Mouse (Mus musculus) heart, embryonic 16.5 days (tissue): ENCODE measurements around the gene Stn1. TPM values are rescaled to one million over a fixed set of nuclear protein-coding genes. Genes with fewer than 3 reads are reported as not detected.
A peak's percentile ranks its signal among the peaks of the same experiment; 100 is the strongest.

Source experiments
- ATAC-seq: fragments of 200-750 bp; cut with Nextera tagmentation; replicated peaks from 2 replicates; pipeline ENCODE4 v1.8.0; 2017; ENCODE audit warnings: moderate number of reproducible peaks; ENCODE audit not compliant: insufficient read depth, low FRiP score; ENCODE audit errors: extremely low read depth
- H3K27ac ChIP-seq: fragments of 300-500 bp; sonication (generic); 2 replicates; pipeline ENCODE4 v1.5.1; 2014; ENCODE audit warnings: mild to moderate bottlenecking, low read length, control low read depth, moderate library complexity
- H3K27me3 ChIP-seq: fragments of 300-500 bp; sonication (generic); 2 replicates; pipeline ENCODE4 v1.6.1; 2014; ENCODE audit warnings: low read length, mixed read lengths; ENCODE audit not compliant: control insufficient read depth, insufficient read depth
- H3K36me3 ChIP-seq: fragments of 300-500 bp; sonication (generic); 2 replicates; pipeline ENCODE4 v1.6.1; 2014; ENCODE audit not compliant: control insufficient read depth, insufficient read depth
- H3K4me1 ChIP-seq: fragments of 300-500 bp; sonication (generic); 2 replicates; pipeline ENCODE4 v1.6.1; 2014; ENCODE audit warnings: low read length, mixed read lengths; ENCODE audit not compliant: control insufficient read depth, insufficient read depth
- H3K4me2 ChIP-seq: fragments of 300-500 bp; sonication (generic); 2 replicates; pipeline ENCODE4 v1.6.1; 2014; ENCODE audit warnings: low read depth, mild to moderate bottlenecking, control low read depth, low read length
- H3K4me3 ChIP-seq: fragments of 300-500 bp; sonication (generic); 2 replicates; pipeline ENCODE4 v1.5.1; 2014; ENCODE audit warnings: mild to moderate bottlenecking, control low read depth, low read length
- H3K9ac ChIP-seq: fragments of 300-500 bp; sonication (generic); 2 replicates; pipeline ENCODE4 v1.6.1; 2014; ENCODE audit warnings: low read length, control low read depth
- H3K9me3 ChIP-seq: fragments of 300-500 bp; sonication (generic); replicated peaks from 2 replicates; pipeline ENCODE4 v1.6.1; 2016; ENCODE audit warnings: low read length; ENCODE audit not compliant: control insufficient read depth
- WGBS: fragments of 180-500 bp; shearing (Covaris S2); extraction: QIAGEN DNeasy Blood & Tissue Kit; methylation state at CpG from one replicate; pipeline ENCODE4 v1.1.7; 2014; 5-methylcytosine and 5-hydroxymethylcytosine counted together
- polyA plus RNA-seq: library from polyadenylated mRNA; unstranded; fragments of >200 nt; fragmentation: Nextera tagmentation; extraction: Ambion mirVana; gene quantifications from 2 replicates; pipeline ENCODE4 v1.2.1, GENCODE M21; 2015

The Stn1 gene
- polyA plus RNA-seq, 1 experiment from 2014 or later: 38.5 TPM

DNA sequence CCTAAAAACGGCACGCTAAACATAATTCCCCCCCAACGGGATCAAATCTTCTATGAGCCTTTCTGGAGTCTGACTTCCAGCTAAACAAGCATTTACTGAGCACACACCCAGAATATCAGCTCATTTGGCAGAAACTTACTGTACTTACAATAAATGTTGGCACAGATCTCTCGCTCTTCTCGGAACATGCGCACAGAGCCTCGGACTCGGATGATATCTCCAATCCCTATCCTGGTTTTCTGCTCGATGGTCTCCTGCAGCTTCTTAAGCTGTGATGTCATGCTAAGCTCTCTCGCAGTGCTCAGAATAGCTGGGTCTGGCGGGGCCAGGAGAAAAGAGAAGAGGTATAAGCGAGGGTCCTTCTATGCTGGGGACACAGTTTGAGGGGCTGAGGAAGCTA, 20.4 kb downstream of the Stn1 start:
- no peaks in the 10 kb centered on the region for H3K27me3 ChIP-seq
- peak overlapping the region; percentile 8; the same call in 1 of the 2 replicates for H3K27ac ChIP-seq
- no peaks in the 10 kb centered on the region for H3K9me3 ChIP-seq
- peaks cover 23% of the 10 kb centered on the region for H3K4me1 ChIP-seq
- H3K9ac ChIP-seq: no peak overlapping the region
- H3K4me2 ChIP-seq: no peak overlapping the region
- no peak; the same call in 1 of the 2 replicates for ATAC-seq
- WGBS: 60% methylated on average over 12 of the region's 12 CpGs
- H3K36me3 ChIP-seq: peaks cover 2% of the 10 kb centered on the region; the same call in 1 of the 2 replicates
- H3K4me3 ChIP-seq: no peak overlapping the region

- peaks cover 2% of the 10 kb centered on the region; the same call in 1 of the 2 replicates for H3K36me3 ChIP-seq
- no peak overlapping the region for H3K9ac ChIP-seq
- no peak overlapping the region for H3K4me3 ChIP-seq
- no peak overlapping the region for H3K4me2 ChIP-seq
- no peaks in the 10 kb centered on the region for H3K27me3 ChIP-seq
- H3K27ac ChIP-seq: no peak overlapping the region
- 57% methylated on average over 5 of the region's 5 CpGs for WGBS
- peaks cover 29% of the 10 kb centered on the region for H3K4me1 ChIP-seq
- no peak for ATAC-seq
- no peaks in the 10 kb centered on the region for H3K9me3 ChIP-seq
These were observed 22.2 kb downstream of the Stn1 start for GRCm38 (mm10) chr19:47515091-47515490.

DNA sequence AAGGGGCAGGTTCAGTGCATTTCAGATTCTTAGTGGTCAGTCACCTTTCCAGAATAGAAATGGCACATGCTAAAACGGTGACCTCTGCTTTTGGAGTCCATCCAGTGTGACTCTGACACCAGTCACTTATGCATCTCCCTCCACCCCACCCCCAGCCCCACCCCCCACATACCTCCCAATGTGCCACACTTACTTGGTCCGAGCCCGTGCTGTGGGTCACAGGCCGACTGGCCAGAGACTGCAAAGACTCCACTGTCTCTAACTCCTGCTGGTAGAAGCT, 23.7 kb downstream of the Stn1 start:
- no peak overlapping the region for H3K4me3 ChIP-seq
- H3K9ac ChIP-seq: peak overlapping the region; percentile 41
- ATAC-seq: 0 out of 2 replicates have a peak, but pooled peaks have one; percentile 14
- 0 out of 2 replicates have a peak overlapping the region, but pooled peaks have one; percentile 10 for H3K4me2 ChIP-seq
- peaks cover 33% of the 10 kb centered on the region for H3K4me1 ChIP-seq
- peaks cover 4% of the 10 kb centered on the region; the same call in 1 of the 2 replicates for H3K36me3 ChIP-seq
- H3K27me3 ChIP-seq: no peaks in the 10 kb centered on the region
- WGBS: 43% methylated on average over 4 of the region's 4 CpGs
- H3K9me3 ChIP-seq: no peaks in the 10 kb centered on the region
- H3K27ac ChIP-seq: peak overlapping the region; percentile 66

- Histone ChIP-seq H3K36me3 (peaks cover 4% of the 10 kb centered on the region; the same call in 1 of the 2 replicates), H3K4me2 (no peak overlapping the region), H3K9me3 (no peaks in the 10 kb centered on the region), H3K27ac (peak overlapping the region; percentile 66), H3K9ac (peak overlapping the region; percentile 18), H3K4me3 (no peak overlapping the region), H3K4me1 (peaks cover 38% of the 10 kb centered on the region), H3K27me3 (no peaks in the 10 kb centered on the region)
- ATAC-seq: no peak
- WGBS: 70% methylated on average over 21 of the region's 21 CpGs
These were observed 24.3 kb downstream of the Stn1 start for GRCm38 (mm10) chr19:47512794-47513617.

GRCm38 (mm10) chr19:47511958-47512357, 25.3 kb downstream of the Stn1 start:
- Histone ChIP-seq H3K9ac (no peak overlapping the region), H3K27ac (peak overlapping the region; percentile 91), H3K4me1 (peaks cover 44% of the 10 kb centered on the region), H3K4me2 (no peak overlapping the region), H3K9me3 (no peaks in the 10 kb centered on the region), H3K27me3 (no peaks in the 10 kb centered on the region), H3K4me3 (no peak overlapping the region), H3K36me3 (peaks cover 4% of the 10 kb centered on the region; the same call in 1 of the 2 replicates)
- ATAC-seq: no peak
- 73% methylated on average over 6 of the region's 6 CpGs for WGBS

GRCm38 (mm10) chr19:47511294-47511675, 26.0 kb downstream of the Stn1 start:
- Histone ChIP-seq H3K36me3 (peaks cover 4% of the 10 kb centered on the region; the same call in 1 of the 2 replicates), H3K27me3 (no peaks in the 10 kb centered on the region), H3K4me3 (no peak overlapping the region), H3K4me2 (peak overlapping the region; percentile 49), H3K27ac (peak overlapping the region; percentile 91), H3K9me3 (no peaks in the 10 kb centered on the region), H3K9ac (peak overlapping the region; percentile 63; the same call in 1 of the 2 replicates), H3K4me1 (peaks cover 43% of the 10 kb centered on the region)
- no peak for ATAC-seq
- 71% methylated on average over 7 of the region's 7 CpGs for WGBS

DNA sequence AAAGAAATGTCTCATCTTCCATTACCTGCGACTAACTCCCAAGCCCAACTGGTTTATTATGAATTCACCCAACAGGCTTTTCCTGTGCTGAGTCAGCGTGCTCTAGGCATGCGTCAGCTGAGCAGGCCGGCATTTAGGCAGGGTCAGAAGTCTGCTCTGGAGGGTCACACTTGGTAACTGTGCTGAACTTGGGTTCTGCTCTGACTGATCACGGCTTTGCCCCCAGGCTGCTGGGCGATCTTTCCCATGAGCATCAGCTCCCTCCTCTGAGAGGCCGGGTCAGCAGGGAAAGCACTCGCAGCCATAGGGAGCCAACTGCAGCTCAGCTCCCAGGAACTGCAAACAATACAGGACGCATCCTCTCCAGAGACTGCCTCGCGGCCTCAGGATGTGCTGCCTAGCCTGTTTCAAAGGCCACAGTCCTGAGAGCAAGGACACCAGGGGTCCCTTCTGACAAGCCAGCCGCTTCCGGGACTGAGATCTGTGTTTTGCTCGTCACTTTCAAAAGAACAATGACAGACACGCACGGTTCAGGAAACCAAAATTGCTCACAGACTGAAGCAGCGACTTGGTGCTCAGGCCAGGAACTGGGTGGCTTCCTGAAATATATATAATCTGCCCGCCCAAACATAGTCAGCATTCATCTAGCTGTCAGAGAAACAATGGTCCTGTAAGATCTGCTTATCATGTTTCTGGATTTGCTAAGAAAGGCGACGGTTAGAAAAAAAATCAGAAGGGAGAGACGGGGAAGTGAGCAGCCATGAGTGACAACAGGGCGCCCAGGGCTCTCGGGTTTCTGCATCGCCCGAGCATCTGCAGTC, 26.6 kb downstream of the Stn1 start:
- 41% methylated on average over 25 of the region's 25 CpGs for WGBS
- peak overlapping the region; percentile 49 for H3K4me2 ChIP-seq
- H3K27me3 ChIP-seq: no peaks in the 10 kb centered on the region
- H3K9me3 ChIP-seq: no peaks in the 10 kb centered on the region
- ATAC-seq: peak; percentile 39
- peaks cover 43% of the 10 kb centered on the region for H3K4me1 ChIP-seq
- peak overlapping the region; percentile 91 for H3K27ac ChIP-seq
- peaks cover 4% of the 10 kb centered on the region; the same call in 1 of the 2 replicates for H3K36me3 ChIP-seq
- H3K9ac ChIP-seq: peak overlapping the region; percentile 63
- no peak overlapping the region for H3K4me3 ChIP-seq

DNA sequence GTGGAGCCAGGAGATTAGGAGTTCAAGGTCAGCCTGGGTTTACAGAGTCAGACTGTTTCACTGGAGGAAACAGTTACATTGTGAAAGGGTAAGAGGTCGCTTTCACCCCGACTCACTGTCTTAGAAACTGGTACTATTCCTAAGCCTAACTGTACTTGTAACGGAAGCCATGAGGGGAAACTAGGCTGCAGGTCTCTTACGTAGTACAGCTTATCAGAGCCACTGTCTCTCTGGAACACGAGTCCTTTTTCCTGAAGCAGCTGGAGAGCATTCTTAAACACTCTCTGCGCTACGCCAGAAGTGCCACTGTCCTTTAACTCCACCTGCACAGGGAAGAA, 27.2 kb downstream of the Stn1 start:
- Histone ChIP-seq H3K4me2 (no peak overlapping the region; the same call in 1 of the 2 replicates), H3K9ac (peak overlapping the region; percentile 63; the same call in 1 of the 2 replicates), H3K27me3 (no peaks in the 10 kb centered on the region), H3K36me3 (peaks cover 4% of the 10 kb centered on the region; the same call in 1 of the 2 replicates), H3K9me3 (no peaks in the 10 kb centered on the region), H3K4me3 (no peak overlapping the region), H3K4me1 (peaks cover 43% of the 10 kb centered on the region), H3K27ac (peak overlapping the region; percentile 91)
- ATAC-seq: no peak
- WGBS: 59% methylated on average over 7 of the region's 7 CpGs
